In genomic region chr12:107928464-107928901, GRCm38 (mm10) we compare ENCODE assay signal across 10 mouse cellular contexts.
DNase-seq lines count a peak whose midpoint lies in the region; ATAC-seq and TF ChIP-seq lines count a peak whose summit lies in the region.
"Had no signal": no experiment of that assay in that cellular context is flagged by ENCODE, and none has a peak within 500 bp of the region (broad histone marks: within the 10 kb centered on the region; RNA-seq: fewer than 3 reads in every experiment).

No protein-coding gene starts in this region.

- TF ChIP-seq CTCF in lung, embryonic 14.5 days (IDR thresholded peaks at IDR 0.05; ENCODE audit: low read depth), result peak; percentile 6; the same call in 1 of the 2 replicates

- peak overlapping the region; percentile 57; the same call in 1 of the 2 replicates for H3K27ac ChIP-seq in forebrain, embryonic 11.5 days (ENCODE audit: low read depth, low read length)
- no peak overlapping the region for H3K27ac ChIP-seq in forebrain, embryonic 10.5 days
- H3K27ac ChIP-seq in lung, embryonic 14.5 days (ENCODE audit: low read depth), result no peak overlapping the region
- peak overlapping the region; percentile 95 for H3K27ac ChIP-seq in forebrain, embryonic 16.5 days (ENCODE audit: low read length)
- peak overlapping the region; percentile 73; the same call in 1 of the 2 replicates for H3K27ac ChIP-seq in midbrain, embryonic 14.5 days (replicated peaks; ENCODE audit: low read depth, low read length)
- H3K27ac ChIP-seq: kidney, embryonic 15.5 days had no signal

- no peak overlapping the region for H3K4me2 ChIP-seq in forebrain, embryonic 11.5 days (ENCODE audit: low read depth, low read length, severe bottlenecking)
- no peak overlapping the region for H3K4me2 ChIP-seq in lung, embryonic 14.5 days
- H3K4me2 ChIP-seq in forebrain, embryonic 16.5 days (ENCODE audit: low read length), result peak overlapping the region; percentile 59
- peak overlapping the region; percentile 50 for H3K4me2 ChIP-seq in midbrain, embryonic 14.5 days (ENCODE audit: low read length)

- no peaks in the 10 kb centered on the region for H3K9me3 ChIP-seq in forebrain, embryonic 11.5 days (ENCODE audit: control insufficient read depth, low read length)
- H3K9me3 ChIP-seq in forebrain, embryonic 10.5 days, result no peaks in the 10 kb centered on the region
- H3K9me3 ChIP-seq in lung, embryonic 14.5 days (ENCODE audit: low read depth, low read length), result no peaks in the 10 kb centered on the region
- H3K9me3 ChIP-seq in forebrain, embryonic 16.5 days (ENCODE audit: control insufficient read depth, low read length), result no peaks in the 10 kb centered on the region
- H3K9me3 ChIP-seq in midbrain, embryonic 14.5 days (ENCODE audit: control insufficient read depth, low read length), result no peaks in the 10 kb centered on the region
- H3K9me3 ChIP-seq: kidney, embryonic 15.5 days had no signal

- peak; percentile 17; the same call in 1 of the 2 replicates for ATAC-seq in forebrain, embryonic 11.5 days (replicated peaks; ENCODE audit: low FRiP score)
- ATAC-seq in lung, embryonic 14.5 days (ENCODE audit: insufficient read depth), result no peak
- peak; percentile 75 for ATAC-seq in forebrain, embryonic 16.5 days
- ATAC-seq in midbrain, embryonic 14.5 days (ENCODE audit: low FRiP score, low TSS enrichment), result peak; percentile 77

- WGBS in forebrain, embryonic 11.5 days, result 69% methylated on average over 15 of the region's 15 CpGs
- WGBS in forebrain, embryonic 10.5 days, result 86% methylated on average over 15 of the region's 15 CpGs
- 65% methylated on average over 15 of the region's 15 CpGs for WGBS in lung, embryonic 14.5 days
- WGBS in forebrain, embryonic 16.5 days, result 11% methylated on average over 15 of the region's 15 CpGs
- WGBS in midbrain, embryonic 14.5 days, result 10% methylated on average over 15 of the region's 15 CpGs

- H3K4me3 ChIP-seq in forebrain, embryonic 11.5 days (ENCODE audit: low read depth, low read length), result no peak overlapping the region
- no peak overlapping the region for H3K4me3 ChIP-seq in forebrain, embryonic 10.5 days
- H3K4me3 ChIP-seq in lung, embryonic 14.5 days (ENCODE audit: low read depth, low read length), result no peak overlapping the region
- H3K4me3 ChIP-seq in forebrain, embryonic 16.5 days (replicated peaks; ENCODE audit: low read length), result peak overlapping the region; percentile 24
- peak overlapping the region; percentile 10; the same call in 1 of the 2 replicates for H3K4me3 ChIP-seq in midbrain, embryonic 14.5 days (replicated peaks; ENCODE audit: low read depth, low read length)
- H3K4me3 ChIP-seq: kidney, embryonic 15.5 days had no signal

- no peak overlapping the region for H3K9ac ChIP-seq in forebrain, embryonic 11.5 days (ENCODE audit: low read length)
- H3K9ac ChIP-seq in lung, embryonic 14.5 days, result no peak overlapping the region
- peak overlapping the region; percentile 45; the same call in 1 of the 2 replicates for H3K9ac ChIP-seq in forebrain, embryonic 16.5 days (replicated peaks; ENCODE audit: low read depth, low read length)
- H3K9ac ChIP-seq in midbrain, embryonic 14.5 days (replicated peaks; ENCODE audit: low read length), result peak overlapping the region; percentile 9; the same call in 1 of the 2 replicates
- H3K9ac ChIP-seq: kidney, embryonic 15.5 days had no signal

- DNase-seq in forebrain, embryonic 11.5 days (ENCODE audit: low spot score), result no peak
- no peak for DNase-seq in forebrain, embryonic 10.5 days (ENCODE audit: extremely low spot score, low spot score)
- peak; percentile 50 for DNase-seq in lung, embryonic 14.5 days
- no peak for DNase-seq in lung, postnatal 14 days
- DNase-seq in midbrain, embryonic 14.5 days, result peak; percentile 90
- DNase-seq in thymus, postnatal 14 days, result no peak
- DNase-seq in kidney, adult 9 months, result no peak
- DNase-seq: adrenal gland, postnatal 25 days had no signal

- H3K4me1 ChIP-seq in forebrain, embryonic 11.5 days (replicated peaks; ENCODE audit: control insufficient read depth, insufficient read depth, low read length), result peaks cover 36% of the 10 kb centered on the region
- H3K4me1 ChIP-seq in forebrain, embryonic 10.5 days, result peaks cover 78% of the 10 kb centered on the region
- H3K4me1 ChIP-seq in lung, embryonic 14.5 days (ENCODE audit: insufficient read depth), result peaks cover 23% of the 10 kb centered on the region
- peaks cover 96% of the 10 kb centered on the region for H3K4me1 ChIP-seq in forebrain, embryonic 16.5 days (replicated peaks; ENCODE audit: control insufficient read depth, insufficient read depth, low read length)
- peaks cover 58% of the 10 kb centered on the region for H3K4me1 ChIP-seq in midbrain, embryonic 14.5 days (ENCODE audit: control insufficient read depth, insufficient read depth, low read length)

- H3K36me3 ChIP-seq in forebrain, embryonic 11.5 days (ENCODE audit: control insufficient read depth, insufficient read depth, low read length), result no peaks in the 10 kb centered on the region
- H3K36me3 ChIP-seq in forebrain, embryonic 10.5 days (replicated peaks), result no peaks in the 10 kb centered on the region
- H3K36me3 ChIP-seq in lung, embryonic 14.5 days (ENCODE audit: insufficient read depth), result no peaks in the 10 kb centered on the region
- H3K36me3 ChIP-seq in forebrain, embryonic 16.5 days (ENCODE audit: control insufficient read depth, insufficient read depth), result no peaks in the 10 kb centered on the region
- H3K36me3 ChIP-seq in midbrain, embryonic 14.5 days (ENCODE audit: control insufficient read depth, insufficient read depth, low read length), result no peaks in the 10 kb centered on the region
- H3K36me3 ChIP-seq: kidney, embryonic 15.5 days had no signal

- H3K27me3 ChIP-seq in forebrain, embryonic 11.5 days (ENCODE audit: control insufficient read depth, insufficient read depth, low read length), result no peaks in the 10 kb centered on the region
- H3K27me3 ChIP-seq in forebrain, embryonic 10.5 days (ENCODE audit: poor library complexity, severe bottlenecking), result no peaks in the 10 kb centered on the region
- H3K27me3 ChIP-seq in lung, embryonic 14.5 days (ENCODE audit: insufficient read depth, low read length), result no peaks in the 10 kb centered on the region
- no peaks in the 10 kb centered on the region for H3K27me3 ChIP-seq in forebrain, embryonic 16.5 days (replicated peaks; ENCODE audit: control insufficient read depth, insufficient read depth, low read length)
- H3K27me3 ChIP-seq in midbrain, embryonic 14.5 days (ENCODE audit: control insufficient read depth, insufficient read depth, low read length), result no peaks in the 10 kb centered on the region
- H3K27me3 ChIP-seq: kidney, embryonic 15.5 days had no signal

Comparison
In these comparisons a context has a peak if more than half of its experiments do, and no peak if none do; other contexts are left out.
1. DNase-seq: peak in lung, embryonic 14.5 days (single experiment) and midbrain, embryonic 14.5 days (single experiment); none in forebrain, embryonic 11.5 days (single experiment), forebrain, embryonic 10.5 days (single experiment), lung, postnatal 14 days (single experiment), thymus, postnatal 14 days (single experiment) and kidney, adult 9 months (single experiment).
2. H3K27ac ChIP-seq: peak in forebrain, embryonic 11.5 days (single experiment), forebrain, embryonic 16.5 days (single experiment) and midbrain, embryonic 14.5 days (single experiment); none in forebrain, embryonic 10.5 days (single experiment) and lung, embryonic 14.5 days (single experiment).
3. H3K4me2 ChIP-seq: peak in forebrain, embryonic 16.5 days (single experiment) and midbrain, embryonic 14.5 days (single experiment); none in forebrain, embryonic 11.5 days (single experiment) and lung, embryonic 14.5 days (single experiment).
4. H3K4me3 ChIP-seq: peak in forebrain, embryonic 16.5 days (single experiment) and midbrain, embryonic 14.5 days (single experiment); none in forebrain, embryonic 11.5 days (single experiment), forebrain, embryonic 10.5 days (single experiment) and lung, embryonic 14.5 days (single experiment).
5. H3K9ac ChIP-seq: peak in forebrain, embryonic 16.5 days (single experiment) and midbrain, embryonic 14.5 days (single experiment); none in forebrain, embryonic 11.5 days (single experiment) and lung, embryonic 14.5 days (single experiment).